Mouse (Mus musculus): ENCODE measurements around the gene Ccnd2.

DNA sequence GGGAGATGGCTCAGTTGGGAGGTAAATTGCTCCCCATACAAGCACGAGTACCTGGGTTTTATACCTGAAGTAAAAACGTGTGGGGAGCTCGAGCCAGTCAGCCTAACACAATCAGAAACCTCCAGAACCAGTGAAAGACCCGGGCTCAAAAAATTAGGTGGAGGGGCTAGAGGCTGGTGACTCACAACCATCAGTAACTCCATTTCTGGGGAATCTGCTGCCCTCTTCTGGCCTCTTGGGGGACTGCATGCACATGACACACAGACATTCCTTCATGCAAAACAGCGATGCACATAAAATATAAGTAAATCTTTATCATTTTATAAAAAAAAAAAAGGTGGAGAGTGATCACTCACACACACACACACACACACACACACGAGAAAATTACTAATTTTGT lies 46.9 kb downstream of the Ccnd2 start:
- peak; percentile 60; the same call in 1 of the 2 replicates for TF ChIP-seq CTCF (IDR thresholded peaks at IDR 0.05; ENCODE audit: extremely low read depth, insufficient read length, insufficient replicate concordance, low read depth, low read length)
- no peak for TF ChIP-seq POLR2A (IDR thresholded peaks at IDR 0.05; ENCODE audit: low read depth, low read length)

Data from small intestine, adult 2 months (tissue).